Mouse (Mus musculus) layer of hippocampus, postnatal 36 days (tissue): ENCODE data around the gene Pfn4. TPM values are rescaled to one million over a fixed set of nuclear protein-coding genes. Genes with fewer than 3 reads are reported as not detected.
"Not testable (repeated sequence)": the region's sequence is repeated elsewhere in the genome, so short reads cannot be mapped to it uniquely, and the experiment has no call there.

Source experiments
- DNase-seq, 2 experiments: peaks; one replicate each; pipeline ENCODE4 v3.0.0; 2022
- total RNA-seq, 2 experiments: library from RNA; stranded (reverse); gene quantifications; 2 replicates each; pipeline ENCODE4 v1.2.3; 2021

Pfn4 gene
- total RNA-seq, 2 experiments from 2014 or later = 10.3 to 10.6 TPM

DNA sequence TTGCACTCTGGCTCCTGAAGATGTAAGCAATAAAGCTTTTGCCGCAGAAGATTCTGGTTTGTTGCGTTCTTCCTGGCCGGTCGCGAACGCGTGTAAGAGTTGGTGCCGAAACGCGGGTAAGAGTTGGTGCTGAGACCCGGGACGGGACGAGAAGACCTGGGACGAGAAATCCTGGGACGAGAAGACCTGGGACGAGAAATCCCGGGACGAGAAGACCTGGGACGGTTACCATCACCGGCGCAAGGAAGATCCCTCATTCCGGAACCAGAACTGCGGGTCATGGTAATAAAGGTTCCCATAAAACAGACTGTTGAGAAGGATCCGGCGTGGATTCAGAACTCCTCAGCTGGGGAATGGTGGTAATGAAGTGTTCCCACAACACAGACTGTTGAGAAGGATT is 19.3 kb downstream of the Pfn4 start:
- not testable (repeated sequence) for DNase-seq

DNA sequence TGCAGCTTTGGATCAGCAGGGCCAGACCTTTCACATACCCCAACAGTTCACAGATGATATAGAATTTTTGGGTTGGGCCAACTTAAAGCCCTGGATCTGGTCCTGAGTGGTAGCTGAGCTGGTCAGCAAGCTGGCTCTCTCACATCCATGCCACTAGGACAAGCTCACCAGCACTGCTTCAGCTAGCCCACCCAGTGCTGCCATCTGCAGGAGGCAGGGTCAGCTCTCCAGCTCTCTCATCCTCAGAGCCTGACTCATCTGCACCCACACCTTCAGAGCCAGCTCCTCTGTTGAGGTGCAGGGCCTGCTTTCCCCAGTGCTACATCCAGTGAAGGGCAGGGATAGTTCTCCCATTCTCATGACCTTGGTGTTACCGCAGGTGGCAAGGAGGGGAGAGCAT is 24.9 kb downstream of the Pfn4 start:
- no peak for DNase-seq

DNA sequence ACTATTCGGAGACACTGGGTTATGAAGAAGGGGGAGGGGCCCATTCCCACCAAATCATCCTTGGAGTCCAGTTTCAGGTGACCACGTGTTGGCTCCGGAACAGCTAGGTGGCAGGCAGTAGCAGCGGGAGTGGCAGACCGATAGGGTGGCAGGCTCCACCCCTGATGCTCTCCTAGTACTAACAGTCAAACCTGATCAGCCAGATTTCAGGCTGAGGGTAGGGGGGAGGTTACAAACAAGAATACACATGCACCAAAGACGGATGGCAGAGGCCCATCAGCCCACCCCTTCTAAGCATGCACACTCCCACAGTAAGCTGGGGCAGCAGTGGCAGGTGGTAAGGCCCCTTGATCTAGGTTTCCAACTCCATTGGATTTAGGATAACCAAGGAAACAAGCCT is 28.6 kb downstream of the Pfn4 start:
- DNase-seq = not testable (repeated sequence)

DNA sequence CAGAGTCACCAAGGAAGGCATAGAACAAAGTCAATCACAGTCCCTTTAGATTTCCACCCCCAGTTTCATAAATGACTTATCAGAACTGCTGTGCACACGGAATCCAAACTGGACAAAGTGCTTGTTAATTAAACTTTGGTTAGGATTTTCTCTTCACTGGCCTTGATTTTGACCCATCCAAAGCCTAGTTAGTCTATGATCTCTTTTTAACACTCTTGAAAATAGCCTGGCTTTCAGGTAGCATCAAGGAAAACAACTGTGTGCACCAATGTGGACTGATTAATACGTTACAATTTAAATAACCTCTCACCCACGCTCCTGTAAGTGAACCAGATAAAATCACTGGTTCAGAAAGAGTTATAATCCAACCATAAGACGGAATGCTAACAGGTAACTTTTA is 42.2 kb downstream of the Pfn4 start:
- no peak for DNase-seq

DNA sequence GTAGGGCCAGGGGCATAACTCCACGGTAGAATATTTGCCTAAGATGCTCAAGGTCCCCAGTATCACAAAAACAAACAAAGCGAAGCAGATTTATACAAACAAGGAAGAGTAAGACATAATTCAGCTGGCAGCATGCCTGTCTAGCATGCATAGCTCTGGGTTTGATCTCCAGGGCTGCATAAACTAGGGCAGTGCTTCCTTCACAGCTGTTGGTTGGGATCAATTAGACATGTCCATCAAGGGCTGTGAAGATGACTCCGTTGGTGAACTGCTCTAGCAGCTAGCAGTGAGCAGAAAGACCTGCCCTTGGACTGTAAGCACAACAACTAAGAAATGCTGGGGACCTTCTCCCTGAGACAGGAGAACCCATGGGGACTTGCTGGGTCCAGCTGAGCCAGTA is 42.9 kb downstream of the Pfn4 start:
- no peak for DNase-seq

DNA sequence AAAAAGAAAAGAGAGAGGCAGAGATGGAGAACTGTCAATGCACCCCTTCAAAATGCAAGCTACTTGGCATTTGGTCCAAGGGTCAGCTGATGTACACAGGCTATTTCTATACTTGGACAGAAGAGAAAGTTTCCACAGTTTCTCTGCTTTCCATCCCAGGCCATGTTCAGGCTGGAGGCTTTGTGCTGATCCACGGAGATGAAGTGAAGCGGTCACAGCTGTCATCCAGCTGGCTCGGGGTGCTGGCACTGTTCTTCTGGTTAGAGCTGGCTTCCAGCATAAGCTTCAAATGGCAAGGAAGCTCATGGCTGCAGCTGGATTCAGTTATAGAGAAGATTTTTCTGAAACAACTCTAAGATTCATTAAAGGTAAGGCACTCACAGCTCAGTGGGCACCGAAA is 44.8 kb downstream of the Pfn4 start:
- DNase-seq = no peak

DNA sequence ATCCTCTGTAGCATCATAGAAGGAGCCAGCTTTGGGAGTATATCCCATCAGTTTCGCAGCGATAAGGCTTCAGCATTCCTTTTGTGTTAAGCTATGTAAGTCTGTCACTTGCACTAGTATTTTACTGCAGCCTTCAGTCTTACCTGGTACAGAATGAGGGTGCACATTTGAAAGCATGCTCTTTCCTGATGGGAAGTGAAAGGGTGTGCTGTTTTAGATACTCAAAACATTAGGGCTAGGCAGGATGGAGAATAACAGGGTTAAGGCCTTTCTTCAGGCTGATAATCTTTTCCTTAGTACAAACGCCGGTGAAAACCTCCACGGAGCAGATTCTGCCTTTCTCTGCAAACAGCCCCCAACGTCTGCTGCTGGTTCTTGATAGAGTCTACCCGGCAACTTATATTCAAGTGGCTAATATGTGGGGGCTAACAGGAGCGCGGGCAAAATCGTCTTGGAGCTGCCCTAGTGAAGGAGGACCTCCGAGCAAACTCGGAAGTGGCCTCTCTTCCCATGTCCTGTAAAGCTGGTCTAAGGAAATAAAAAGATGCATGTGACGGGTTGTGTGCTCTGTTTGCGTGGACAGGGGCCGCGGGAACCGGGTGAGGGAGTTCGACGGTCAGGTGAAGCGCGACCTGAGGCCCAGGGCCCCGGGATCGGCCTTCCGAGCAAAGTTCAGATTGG is 48.0 kb downstream of the Pfn4 start:
- DNase-seq = no peak

DNA sequence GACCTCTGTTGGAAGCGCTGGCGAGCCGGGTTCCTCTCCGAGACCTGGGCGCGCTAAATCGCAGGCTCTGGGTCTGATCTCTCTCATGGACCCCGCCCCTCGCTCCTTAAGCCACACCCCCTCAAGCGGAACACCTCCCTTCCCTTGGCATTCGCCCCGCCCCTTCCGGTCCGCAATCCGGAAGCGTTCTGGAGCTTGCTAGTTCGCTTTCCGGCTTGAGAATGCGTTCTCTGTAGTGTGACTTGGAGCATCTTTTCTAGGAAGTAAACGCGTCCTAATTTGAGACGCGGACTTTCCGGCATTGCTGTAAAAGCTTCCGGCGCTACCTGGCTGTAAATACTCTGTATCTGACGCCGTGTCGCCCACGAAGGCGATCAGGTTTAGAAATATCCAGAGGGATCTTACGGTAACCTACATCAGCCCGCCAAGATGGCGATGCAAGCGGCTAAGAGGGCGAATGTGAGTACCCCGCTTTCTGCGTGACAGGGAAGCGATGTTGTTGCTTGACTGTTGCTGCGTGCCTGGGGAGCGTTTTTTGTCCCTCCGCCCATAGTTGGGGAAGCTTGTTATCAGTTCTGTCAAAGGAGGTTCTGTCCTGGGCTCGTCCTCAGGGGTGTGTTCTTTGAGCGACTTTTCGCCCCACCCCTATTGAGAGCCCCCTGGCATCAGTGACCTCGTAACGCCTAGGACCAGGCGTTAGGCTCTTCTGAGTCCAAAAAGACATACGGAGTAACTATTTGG is 48.7 kb downstream of the Pfn4 start, which contains the start of gene Sf3b6:
Gene Sf3b6 (plus strand): TSS at position 184 of the 741 bp plus-strand sequence.
- DNase-seq = peak; percentile 97

DNA sequence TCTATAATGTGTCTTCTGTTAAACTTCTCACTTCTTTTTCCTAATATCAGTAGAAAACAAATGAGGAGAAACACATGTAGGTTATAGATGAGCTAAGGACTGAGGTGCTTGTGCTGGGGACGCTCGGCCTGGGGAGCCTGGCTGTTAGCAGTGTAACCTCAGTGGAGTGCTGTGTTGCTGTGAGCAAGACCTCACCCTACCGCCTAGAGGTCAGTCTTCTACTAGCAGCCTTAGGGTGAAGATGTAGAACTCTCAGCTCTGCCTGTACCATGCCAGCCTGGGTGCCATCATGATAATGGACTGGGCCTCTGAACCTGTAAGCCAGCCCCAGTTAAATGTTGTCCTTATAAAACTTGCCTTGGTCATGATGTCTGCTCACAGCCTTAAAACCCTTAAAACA is 58.4 kb downstream of the Pfn4 start:
- DNase-seq = no peak

Other genes with a start within 250 kb of the Pfn4 start
- gene Itsn2, start 176.4 kb upstream of the Pfn4 start, total RNA-seq = 100 to 1,000 TPM in 1 of 2 experiments, 10 to 100 TPM in 1; 87.2 to 104 TPM
- gene Gm3625, start 176.1 kb upstream of the Pfn4 start, total RNA-seq = not detected
- 1 to 10 TPM; 2.2 to 4.1 TPM for gene Fam228a, start 30.6 kb upstream of the Pfn4 start, total RNA-seq
- 10 to 100 TPM; 17.5 to 25.6 TPM for gene Fam228b, start 245 bp downstream of the Pfn4 start, total RNA-seq
- 10 to 100 TPM; 83.2 to 96.7 TPM for gene Sf3b6, start 48.5 kb downstream of the Pfn4 start, total RNA-seq
- gene Fkbp1b, start 72.6 kb downstream of the Pfn4 start, total RNA-seq = 10 to 100 TPM; 55.8 to 57.2 TPM
- gene Wdcp, start 74.3 kb downstream of the Pfn4 start, total RNA-seq = 10 to 100 TPM; 12.5 to 14.3 TPM
- under 1 TPM; 0.35 to 0.56 TPM for gene Mfsd2b, start 105.3 kb downstream of the Pfn4 start, total RNA-seq
- 10 to 100 TPM; 44.3 to 46.8 TPM for gene Ubxn2a, start 138.7 kb downstream of the Pfn4 start, total RNA-seq
- gene Atad2b, start 148.3 kb downstream of the Pfn4 start, total RNA-seq = 10 to 100 TPM; 36.6 to 38.3 TPM